Mouse (Mus musculus): ENCODE data around the gene Tsnaxip1. TPM values are rescaled to one million over a fixed set of nuclear protein-coding genes. Genes with fewer than 3 reads are reported as not detected.
"Not testable (repeated sequence)": the region's sequence is repeated elsewhere in the genome, so short reads cannot be mapped to it uniquely, and the experiment has no call there.

The Tsnaxip1 gene
- polyA plus RNA-seq, 1 experiment from 2014 or later: 7.2 TPM

- no peak overlapping the region for H3K9ac ChIP-seq
- 0 out of 2 replicates have a peak, but pooled peaks cover 7% of the 10 kb centered on the region for H3K36me3 ChIP-seq
- no peaks in the 10 kb centered on the region for H3K4me1 ChIP-seq
- H3K27me3 ChIP-seq: no peaks in the 10 kb centered on the region
- 94% methylated on average over 6 of the region's 6 CpGs for WGBS
- no peaks in the 10 kb centered on the region for H3K9me3 ChIP-seq (replicated peaks)
- H3K27ac ChIP-seq (replicated peaks): no peak overlapping the region
- no peak overlapping the region for H3K4me3 ChIP-seq (replicated peaks)
- no peak overlapping the region for H3K4me2 ChIP-seq (replicated peaks)
- ATAC-seq (ENCODE audit: insufficient number of reproducible peaks, low FRiP score, low TSS enrichment, low read depth): no peak
These were observed 14.3 kb upstream of the Tsnaxip1 start for GRCm38 (mm10) chr8:105813241-105813640.

- H3K27me3 ChIP-seq: no peaks in the 10 kb centered on the region
- no peak for ATAC-seq (ENCODE audit: insufficient number of reproducible peaks, low FRiP score, low TSS enrichment, low read depth)
- H3K4me1 ChIP-seq: peaks cover 7% of the 10 kb centered on the region; the same call in 1 of the 2 replicates
- no peak overlapping the region for H3K4me3 ChIP-seq (replicated peaks)
- H3K4me2 ChIP-seq (replicated peaks): no peak overlapping the region
- H3K9ac ChIP-seq: no peak overlapping the region
- no peak overlapping the region for H3K27ac ChIP-seq (replicated peaks)
- WGBS: 93% methylated on average over 3 of the region's 3 CpGs
- H3K36me3 ChIP-seq: peaks cover 48% of the 10 kb centered on the region
- H3K9me3 ChIP-seq (replicated peaks): no peaks in the 10 kb centered on the region
These were observed 7.9 kb upstream of the Tsnaxip1 start for GRCm38 (mm10) chr8:105819659-105820058.

GRCm38 (mm10) chr8:105820925-105821324, 6.6 kb upstream of the Tsnaxip1 start:
- Histone ChIP-seq H3K27me3 (no peaks in the 10 kb centered on the region), H3K4me3 (replicated peaks) (no peak overlapping the region), H3K9ac (no peak overlapping the region), H3K4me1 (peaks cover 14% of the 10 kb centered on the region), H3K27ac (replicated peaks) (no peak overlapping the region), H3K36me3 (peaks cover 58% of the 10 kb centered on the region), H3K9me3 (replicated peaks) (no peaks in the 10 kb centered on the region), H3K4me2 (replicated peaks) (no peak overlapping the region)
- no peak for ATAC-seq (ENCODE audit: insufficient number of reproducible peaks, low FRiP score, low TSS enrichment, low read depth)
- WGBS: 81% methylated on average over 1 of the region's 1 CpGs

GRCm38 (mm10) chr8:105825506-105825905, 2.0 kb upstream of the Tsnaxip1 start:
- H3K36me3 ChIP-seq: peaks cover 44% of the 10 kb centered on the region

GRCm38 (mm10) chr8:105826379-105826778, 1.2 kb upstream of the Tsnaxip1 start:
- Histone ChIP-seq H3K4me3 (replicated peaks) (peak overlapping the region; percentile 98), H3K27ac (replicated peaks) (peak overlapping the region; percentile 65), H3K9me3 (replicated peaks) (no peaks in the 10 kb centered on the region), H3K36me3 (peaks cover 36% of the 10 kb centered on the region), H3K4me1 (peaks cover 18% of the 10 kb centered on the region), H3K9ac (peak overlapping the region; percentile 98), H3K27me3 (no peaks in the 10 kb centered on the region), H3K4me2 (replicated peaks) (peak overlapping the region; percentile 81)
- no peak for ATAC-seq (ENCODE audit: insufficient number of reproducible peaks, low FRiP score, low TSS enrichment, low read depth)
- 6% methylated on average over 4 of the region's 4 CpGs for WGBS

More at GRCm38 (mm10) chr8:105825506-105825905, 2.0 kb upstream of the Tsnaxip1 start:
- no peak for ATAC-seq (ENCODE audit: insufficient number of reproducible peaks, low FRiP score, low TSS enrichment, low read depth)
- H3K4me3 ChIP-seq (replicated peaks): peak overlapping the region; percentile 98
- peak overlapping the region; percentile 81 for H3K4me2 ChIP-seq (replicated peaks)
- WGBS: 84% methylated on average over 4 of the region's 4 CpGs
- no peaks in the 10 kb centered on the region for H3K9me3 ChIP-seq (replicated peaks)
- H3K4me1 ChIP-seq: peaks cover 25% of the 10 kb centered on the region
- no peak overlapping the region for H3K9ac ChIP-seq
- H3K27me3 ChIP-seq: no peaks in the 10 kb centered on the region
- no peak overlapping the region for H3K27ac ChIP-seq (replicated peaks)

GRCm38 (mm10) chr8:105833740-105834139, 6.2 kb downstream of the Tsnaxip1 start:
- not testable (repeated sequence) for H3K4me3 ChIP-seq (replicated peaks); H3K9ac ChIP-seq; H3K4me1 ChIP-seq; H3K4me2 ChIP-seq (replicated peaks); H3K36me3 ChIP-seq; H3K9me3 ChIP-seq (replicated peaks); H3K27ac ChIP-seq (replicated peaks); ATAC-seq (ENCODE audit: insufficient number of reproducible peaks, low FRiP score, low TSS enrichment, low read depth); H3K27me3 ChIP-seq
- 82% methylated on average over 2 of the region's 2 CpGs for whole genome bisulfite sequencing

GRCm38 (mm10) chr8:105835318-105835717, 7.8 kb downstream of the Tsnaxip1 start:
- no peak overlapping the region for H3K4me3 ChIP-seq (replicated peaks)
- no peaks in the 10 kb centered on the region for H3K4me1 ChIP-seq
- 30% methylated on average over 11 of the region's 11 CpGs for WGBS
- no peaks in the 10 kb centered on the region for H3K36me3 ChIP-seq
- H3K4me2 ChIP-seq (replicated peaks): no peak overlapping the region
- no peaks in the 10 kb centered on the region for H3K27me3 ChIP-seq
- no peak for ATAC-seq (ENCODE audit: insufficient number of reproducible peaks, low FRiP score, low TSS enrichment, low read depth)
- H3K9ac ChIP-seq: no peak overlapping the region
- H3K27ac ChIP-seq (replicated peaks): no peak overlapping the region
- H3K9me3 ChIP-seq (replicated peaks): no peaks in the 10 kb centered on the region

- WGBS: 87% methylated on average over 6 of the region's 6 CpGs
- ATAC-seq (ENCODE audit: insufficient number of reproducible peaks, low FRiP score, low TSS enrichment, low read depth): no peak
These were observed 9.5 kb downstream of the Tsnaxip1 start for GRCm38 (mm10) chr8:105836991-105837390.

GRCm38 (mm10) chr8:105839209-105839608, 11.7 kb downstream of the Tsnaxip1 start:
- Histone ChIP-seq H3K36me3 (peaks cover 18% of the 10 kb centered on the region), H3K9ac (no peak overlapping the region), H3K27ac (replicated peaks) (no peak overlapping the region), H3K27me3 (no peaks in the 10 kb centered on the region), H3K4me3 (replicated peaks) (no peak overlapping the region), H3K4me2 (replicated peaks) (no peak overlapping the region), H3K9me3 (replicated peaks) (no peaks in the 10 kb centered on the region), H3K4me1 (no peaks in the 10 kb centered on the region)
- 92% methylated on average over 5 of the region's 5 CpGs for WGBS
- no peak for ATAC-seq (ENCODE audit: insufficient number of reproducible peaks, low FRiP score, low TSS enrichment, low read depth)

More at GRCm38 (mm10) chr8:105836991-105837390, 9.5 kb downstream of the Tsnaxip1 start:
- Histone ChIP-seq H3K4me1 (no peaks in the 10 kb centered on the region), H3K27me3 (no peaks in the 10 kb centered on the region), H3K9ac (no peak overlapping the region), H3K4me2 (replicated peaks) (no peak overlapping the region), H3K36me3 (peaks cover 5% of the 10 kb centered on the region; the same call in 1 of the 2 replicates), H3K27ac (replicated peaks) (no peak overlapping the region), H3K4me3 (replicated peaks) (no peak overlapping the region), H3K9me3 (replicated peaks) (no peaks in the 10 kb centered on the region)

GRCm38 (mm10) chr8:105846678-105847077, 19.1 kb downstream of the Tsnaxip1 start:
- H3K4me3 ChIP-seq (replicated peaks): no peak overlapping the region
- peaks cover 73% of the 10 kb centered on the region for H3K36me3 ChIP-seq
- no peaks in the 10 kb centered on the region for H3K27me3 ChIP-seq
- H3K27ac ChIP-seq (replicated peaks): no peak overlapping the region
- no peak overlapping the region for H3K9ac ChIP-seq
- H3K4me2 ChIP-seq (replicated peaks): no peak overlapping the region
- peaks cover 7% of the 10 kb centered on the region for H3K4me1 ChIP-seq
- no peak for ATAC-seq (ENCODE audit: insufficient number of reproducible peaks, low FRiP score, low TSS enrichment, low read depth)
- no peaks in the 10 kb centered on the region for H3K9me3 ChIP-seq (replicated peaks)
- 90% methylated on average over 11 of the region's 11 CpGs for WGBS

GRCm38 (mm10) chr8:105850014-105850413, 22.5 kb downstream of the Tsnaxip1 start:
- H3K27ac ChIP-seq (replicated peaks): no peak overlapping the region
- H3K4me2 ChIP-seq (replicated peaks): no peak overlapping the region
- no peak overlapping the region for H3K4me3 ChIP-seq (replicated peaks)
- H3K27me3 ChIP-seq: no peaks in the 10 kb centered on the region
- no peak for ATAC-seq (ENCODE audit: insufficient number of reproducible peaks, low FRiP score, low TSS enrichment, low read depth)
- no peaks in the 10 kb centered on the region for H3K9me3 ChIP-seq (replicated peaks)
- H3K4me1 ChIP-seq: peaks cover 16% of the 10 kb centered on the region
- 80% methylated on average over 4 of the region's 4 CpGs for WGBS
- no peak overlapping the region for H3K9ac ChIP-seq
- H3K36me3 ChIP-seq: peaks cover 49% of the 10 kb centered on the region

- Histone ChIP-seq H3K4me1 (peaks cover 16% of the 10 kb centered on the region), H3K4me3 (replicated peaks) (peak overlapping the region; percentile 18)
- 67% methylated on average over 7 of the region's 7 CpGs for WGBS
These were observed 23.1 kb downstream of the Tsnaxip1 start for GRCm38 (mm10) chr8:105850611-105851010.

More at GRCm38 (mm10) chr8:105850611-105851010, 23.1 kb downstream of the Tsnaxip1 start:
- no peaks in the 10 kb centered on the region for H3K27me3 ChIP-seq
- H3K27ac ChIP-seq (replicated peaks): no peak overlapping the region
- no peak overlapping the region for H3K9ac ChIP-seq
- peak overlapping the region; percentile 38 for H3K4me2 ChIP-seq (replicated peaks)
- no peak for ATAC-seq (ENCODE audit: insufficient number of reproducible peaks, low FRiP score, low TSS enrichment, low read depth)
- H3K36me3 ChIP-seq: peaks cover 43% of the 10 kb centered on the region
- no peaks in the 10 kb centered on the region for H3K9me3 ChIP-seq (replicated peaks)

All from embryonic facial prominence, embryonic 15.5 days (tissue).